Mouse (Mus musculus) testis, adult 2 months (tissue): ENCODE data around the gene Olfr1212. TPM values are rescaled to one million over a fixed set of nuclear protein-coding genes. Genes with fewer than 3 reads are reported as not detected.

ENCODE experiments used
- H3K27ac ChIP-seq: fragments of 200-500 bp; 2 replicates; pipeline ENCODE4 v1.5.1; 2012; ENCODE audit warnings: low read depth, low read length; ENCODE audit not compliant: control insufficient read depth, insufficient read depth
- H3K27me3 ChIP-seq: fragments of 200-500 bp; 2 replicates; pipeline ENCODE4 v1.6.1; 2012; ENCODE audit warnings: mild to moderate bottlenecking, low read length, moderate library complexity; ENCODE audit not compliant: control insufficient read depth, insufficient read depth
- H3K36me3 ChIP-seq: fragments of 200-500 bp; 2 replicates; pipeline ENCODE4 v1.6.1; 2012; ENCODE audit warnings: mild to moderate bottlenecking, low read length; ENCODE audit not compliant: control insufficient read depth, insufficient read depth
- H3K4me1 ChIP-seq: fragments of 200-500 bp; 2 replicates; pipeline ENCODE4 v1.6.1; 2012; ENCODE audit warnings: low read length; ENCODE audit not compliant: control insufficient read depth, insufficient read depth
- H3K4me3 ChIP-seq: fragments of 200-500 bp; 2 replicates; pipeline ENCODE4 v1.5.1; 2012; ENCODE audit warnings: low read depth, mild to moderate bottlenecking, low read length, moderate library complexity, mixed read lengths; ENCODE audit not compliant: control insufficient read depth
- CTCF ChIP-seq: fragments of 200-500 bp; IDR thresholded peaks from 2 replicates; pipeline ENCODE4 v1.5.1; 2012; ENCODE audit warnings: low read depth, mild to moderate bottlenecking, inconsistent platforms, low read length, moderate library complexity; ENCODE audit not compliant: control insufficient read depth, insufficient read depth, insufficient replicate concordance
- POLR2A ChIP-seq: fragments of 200-500 bp; IDR thresholded peaks from 2 replicates; pipeline ENCODE4 v1.6.1; 2012; ENCODE audit warnings: low read depth, mild to moderate bottlenecking, inconsistent platforms, low read length, moderate library complexity; ENCODE audit not compliant: control insufficient read depth
- polyA plus RNA-seq: library from polyadenylated mRNA; depleted of rRNA; stranded (reverse); fragments of >200 nt; gene quantifications from 2 replicates; pipeline ENCODE4 v1.2.3, GENCODE M21; 2012; rRNA removed

Gene Olfr1212
- polyA plus RNA-seq = not detected in 2 replicates

DNA sequence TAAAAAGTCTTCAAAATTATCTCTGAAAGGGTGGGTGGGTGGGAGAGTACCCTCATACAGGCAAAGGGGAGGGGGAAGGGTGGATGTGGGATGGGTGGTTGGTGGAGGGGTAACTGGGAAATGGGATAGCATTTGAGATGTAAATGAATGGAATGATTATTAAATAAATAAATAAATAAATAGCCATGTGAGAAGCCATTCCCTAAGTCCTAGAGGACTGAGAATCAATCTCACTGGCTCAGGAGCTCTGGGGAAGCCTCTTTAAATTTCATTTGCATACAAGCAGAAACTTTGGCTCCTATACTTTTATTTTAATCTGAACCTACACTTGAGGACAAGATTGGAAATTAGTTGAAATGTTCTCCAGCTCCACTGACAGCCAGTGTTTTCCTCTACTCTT, at the start of gene Olfr1212:
TSS of gene Olfr1212 (plus strand) at position 301 of the 400 bp plus-strand sequence.
- Histone ChIP-seq H3K27ac (no peak within 1 kb of the TSS), H3K27me3 (no peaks in the 10 kb centered on the region), H3K4me1 (no peaks in the 10 kb centered on the region), H3K4me3 (no peak within 1 kb of the TSS), H3K36me3 (no peaks in the 10 kb centered on the region)
- TF ChIP-seq CTCF = no peak
- no peak for TF ChIP-seq POLR2A

DNA sequence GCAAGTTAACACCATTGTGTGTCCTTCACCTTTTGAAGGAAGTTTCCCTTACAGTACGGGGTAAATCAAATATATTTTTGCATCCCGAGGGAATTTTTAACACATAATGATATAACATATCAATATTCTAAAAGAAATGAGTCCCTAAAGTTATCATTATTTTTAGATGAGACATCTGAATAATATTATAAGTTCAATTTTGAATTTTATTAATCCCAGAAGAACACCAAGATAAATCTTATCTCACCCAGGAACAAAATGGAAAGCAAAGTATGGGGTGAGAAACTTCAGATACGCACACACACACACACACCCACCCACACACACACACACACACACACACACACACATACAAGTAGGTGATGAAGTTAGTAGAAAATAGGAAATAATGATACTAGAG, 38.7 kb upstream of the Olfr1212 start, which contains the start of gene Olfr1209:
TSS of gene Olfr1209 (minus strand) at position 101 of the 400 bp plus-strand sequence.
- Histone ChIP-seq H3K36me3 (no peaks in the 10 kb centered on the region), H3K27me3 (no peaks in the 10 kb centered on the region), H3K4me3 (no peak within 1 kb of the TSS), H3K27ac (no peak within 1 kb of the TSS), H3K4me1 (no peaks in the 10 kb centered on the region)
- TF ChIP-seq POLR2A (no peak), CTCF (no peak)

DNA sequence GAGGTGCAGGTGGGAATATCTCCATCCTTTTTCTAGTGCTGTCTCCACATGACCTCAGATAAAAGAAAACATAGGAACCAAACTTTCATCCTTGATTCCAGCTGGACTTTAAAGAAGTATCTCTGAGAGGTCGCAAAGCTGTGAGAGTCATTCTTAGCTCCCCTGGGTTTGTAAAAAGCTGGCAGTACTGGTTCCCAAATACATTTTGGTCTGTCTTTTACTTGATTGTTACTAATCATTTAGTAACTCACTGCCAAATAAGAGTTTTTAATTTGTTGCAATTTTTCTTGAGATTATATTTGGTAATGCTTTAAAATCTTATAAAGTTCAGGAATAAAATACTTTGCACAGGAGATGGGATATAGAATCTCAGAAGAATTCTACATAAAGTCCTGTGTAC, 15.8 kb upstream of the Olfr1212 start, which contains the start of gene Olfr1211:
TSS of gene Olfr1211 (minus strand) at position 101 of the 400 bp plus-strand sequence.
- H3K4me3 ChIP-seq = no peak within 1 kb of the TSS
- no peak within 1 kb of the TSS for H3K27ac ChIP-seq
- TF ChIP-seq CTCF = no peak
- no peak for TF ChIP-seq POLR2A
- no peaks in the 10 kb centered on the region for H3K4me1 ChIP-seq
- no peaks in the 10 kb centered on the region for H3K27me3 ChIP-seq
- H3K36me3 ChIP-seq = no peaks in the 10 kb centered on the region

DNA sequence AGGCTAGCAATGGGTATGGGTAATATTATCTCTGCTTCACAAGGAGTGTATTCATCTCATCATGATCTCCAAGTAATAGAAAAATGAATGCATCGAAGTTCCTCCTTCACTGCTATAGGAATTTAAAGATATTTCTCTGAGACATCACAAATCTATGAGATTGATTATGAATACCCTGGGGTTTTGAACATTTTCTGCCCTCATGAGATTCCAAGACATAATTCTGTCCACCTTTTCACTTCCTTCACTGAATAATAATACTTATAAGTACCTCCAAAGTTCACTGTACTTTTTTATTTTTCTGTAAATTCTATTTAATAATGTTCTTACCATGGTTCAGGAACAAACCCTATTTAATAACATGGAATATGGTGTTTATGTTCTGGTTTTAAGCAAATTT, 26.4 kb downstream of the Olfr1212 start, which contains the start of gene Gm13762:
TSS of gene Gm13762 (minus strand) at position 101 of the 400 bp plus-strand sequence.
- TF ChIP-seq POLR2A (no peak), CTCF (no peak)
- H3K27me3 ChIP-seq = no peaks in the 10 kb centered on the region
- no peak within 1 kb of the TSS for H3K27ac ChIP-seq
- no peak within 1 kb of the TSS for H3K4me3 ChIP-seq
- no peaks in the 10 kb centered on the region for H3K4me1 ChIP-seq
- H3K36me3 ChIP-seq = no peaks in the 10 kb centered on the region

DNA sequence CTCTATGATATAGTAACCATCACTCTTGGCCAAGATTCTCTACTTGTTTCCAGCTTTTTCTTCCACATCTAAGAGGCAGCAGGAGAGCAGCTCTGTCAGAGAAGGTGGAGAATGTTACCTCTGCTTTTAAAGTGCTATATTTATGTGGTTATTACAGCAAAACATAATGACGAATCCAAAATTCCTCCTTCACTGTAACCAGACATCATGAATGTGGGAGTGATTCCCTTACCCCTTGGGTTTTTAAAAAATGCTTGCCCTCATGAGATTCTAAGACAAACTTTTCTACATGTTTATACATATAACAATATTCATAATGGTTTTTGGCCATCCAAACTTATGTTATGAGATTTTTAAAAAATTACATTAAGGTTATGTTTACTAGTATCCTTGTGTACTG, 38.8 kb downstream of the Olfr1212 start, which contains the start of gene Olfr1214:
TSS of gene Olfr1214 (minus strand) at position 101 of the 400 bp plus-strand sequence.
- Histone ChIP-seq H3K4me3 (no peak within 1 kb of the TSS), H3K36me3 (no peaks in the 10 kb centered on the region), H3K27ac (no peak within 1 kb of the TSS), H3K4me1 (no peaks in the 10 kb centered on the region), H3K27me3 (no peaks in the 10 kb centered on the region)
- TF ChIP-seq POLR2A = no peak
- no peak for TF ChIP-seq CTCF

DNA sequence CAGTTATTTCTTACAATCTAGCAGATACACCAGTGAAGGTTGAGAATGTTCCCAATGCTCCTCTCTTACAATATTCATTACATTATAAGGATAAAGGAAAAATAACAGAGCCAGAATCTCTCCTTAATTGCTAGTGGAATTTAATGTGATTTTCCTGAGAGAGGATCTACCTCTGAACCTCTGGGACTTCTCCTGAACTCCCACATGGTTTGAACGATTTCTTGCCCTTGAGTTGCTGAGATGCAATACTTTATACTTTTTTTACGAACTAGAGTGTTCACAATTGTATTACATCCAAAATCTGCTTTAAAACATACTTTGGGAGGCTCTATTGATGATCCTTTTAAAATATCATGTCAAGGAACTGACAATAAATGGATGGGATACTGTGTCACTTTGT, 53.1 kb downstream of the Olfr1212 start, which contains the start of gene Olfr1215:
TSS of gene Olfr1215 (minus strand) at position 101 of the 400 bp plus-strand sequence.
- Histone ChIP-seq H3K4me1 (no peaks in the 10 kb centered on the region), H3K27ac (no peak within 1 kb of the TSS), H3K4me3 (no peak within 1 kb of the TSS), H3K27me3 (no peaks in the 10 kb centered on the region), H3K36me3 (no peaks in the 10 kb centered on the region)
- TF ChIP-seq POLR2A = no peak

Other genes starting within 250 kb of the Olfr1212 start
- not detected in 2 replicates for gene Olfr1196, start 249.4 kb upstream of the Olfr1212 start, polyA plus RNA-seq
- gene Olfr1197, start 221.6 kb upstream of the Olfr1212 start, polyA plus RNA-seq = not detected in 2 replicates
- not detected in 2 replicates for gene Olfr1198, start 202.6 kb upstream of the Olfr1212 start, polyA plus RNA-seq
- gene Olfr1199, start 193.5 kb upstream of the Olfr1212 start, polyA plus RNA-seq = not detected in 2 replicates
- gene Olfr1200, start 183.5 kb upstream of the Olfr1212 start, polyA plus RNA-seq = not detected in 2 replicates
- gene Olfr1201, start 160.9 kb upstream of the Olfr1212 start, polyA plus RNA-seq = not detected in 2 replicates
- gene Olfr1202, start 139.5 kb upstream of the Olfr1212 start, polyA plus RNA-seq = not detected in 2 replicates
- not detected in 2 replicates for gene Olfr1205, start 124.2 kb upstream of the Olfr1212 start, polyA plus RNA-seq
- not detected in 2 replicates for gene Olfr1204, start 104.7 kb upstream of the Olfr1212 start, polyA plus RNA-seq
- gene Olfr1206, start 90.7 kb upstream of the Olfr1212 start, polyA plus RNA-seq = not detected in 2 replicates
- not detected in 2 replicates for gene Olfr1208, start 51.7 kb upstream of the Olfr1212 start, polyA plus RNA-seq
- not detected in 2 replicates for gene Olfr1209, start 38.8 kb upstream of the Olfr1212 start, polyA plus RNA-seq
- not detected in 2 replicates for gene Olfr1211, start 15.9 kb upstream of the Olfr1212 start, polyA plus RNA-seq
- gene Gm13762, start 26.3 kb downstream of the Olfr1212 start, polyA plus RNA-seq = not detected in 2 replicates
- gene Olfr1214, start 38.7 kb downstream of the Olfr1212 start, polyA plus RNA-seq = not detected in 2 replicates
- not detected in 2 replicates for gene Olfr1215, start 53.0 kb downstream of the Olfr1212 start, polyA plus RNA-seq
- not detected in 2 replicates for gene Olfr1216, start 64.4 kb downstream of the Olfr1212 start, polyA plus RNA-seq
- gene Olfr1217, start 78.1 kb downstream of the Olfr1212 start, polyA plus RNA-seq = not detected in 2 replicates
- not detected in 2 replicates for gene Olfr1218, start 107.2 kb downstream of the Olfr1212 start, polyA plus RNA-seq
- gene Olfr1219, start 129.5 kb downstream of the Olfr1212 start, polyA plus RNA-seq = not detected in 2 replicates
- gene Olfr1220, start 152.9 kb downstream of the Olfr1212 start, polyA plus RNA-seq = not detected in 2 replicates
- not detected in 2 replicates for gene Olfr1221, start 163.3 kb downstream of the Olfr1212 start, polyA plus RNA-seq
- not detected in 2 replicates for gene Olfr1222, start 179.1 kb downstream of the Olfr1212 start, polyA plus RNA-seq
- not detected in 2 replicates for gene Olfr1223, start 197.6 kb downstream of the Olfr1212 start, polyA plus RNA-seq
- gene Olfr1224-ps1, start 210.1 kb downstream of the Olfr1212 start, polyA plus RNA-seq = not detected in 2 replicates
- not detected in 2 replicates for gene Olfr1225, start 220.7 kb downstream of the Olfr1212 start, polyA plus RNA-seq
- not detected in 2 replicates for gene Olfr1226, start 246.1 kb downstream of the Olfr1212 start, polyA plus RNA-seq